Mouse (Mus musculus) hindbrain, postnatal 0 days (tissue): ENCODE results near the gene Snd1. TPM values are rescaled to one million over a fixed set of nuclear protein-coding genes. Genes with fewer than 3 reads are reported as not detected.

Source experiments
- ATAC-seq: fragments of 200-750 bp; cut with Nextera tagmentation; 2 replicates; pipeline ENCODE4 v1.8.0; 2017; ENCODE audit warnings: mild to moderate bottlenecking, moderate TSS enrichment, moderate library complexity
- DNase-seq: peaks from one replicate; pipeline ENCODE4 v3.0.0-alpha.2; 2015; ENCODE audit warnings: low spot score
- H3K27ac ChIP-seq: fragments of 300-500 bp; sonication (generic); 2 replicates; pipeline ENCODE4 v1.5.1; 2014; ENCODE audit warnings: mild to moderate bottlenecking
- H3K27me3 ChIP-seq: fragments of 300-500 bp; sonication (generic); 2 replicates; pipeline ENCODE4 v1.6.1; 2014; ENCODE audit warnings: low read length, mixed read lengths; ENCODE audit not compliant: insufficient read depth
- H3K36me3 ChIP-seq: fragments of 300-500 bp; sonication (generic); 2 replicates; pipeline ENCODE4 v1.6.1; 2014; ENCODE audit warnings: low read length, mixed read lengths; ENCODE audit not compliant: insufficient read depth
- H3K4me1 ChIP-seq: fragments of 300-500 bp; sonication (generic); 2 replicates; pipeline ENCODE4 v1.6.1; 2014; ENCODE audit warnings: antibody characterized with exemption, low read length, mixed read lengths; ENCODE audit not compliant: insufficient read depth
- H3K4me2 ChIP-seq: fragments of 300-500 bp; sonication (generic); 2 replicates; pipeline ENCODE4 v1.6.1; 2014; ENCODE audit warnings: low read depth, mild to moderate bottlenecking, low read length, moderate library complexity, mixed read lengths
- H3K4me3 ChIP-seq: fragments of 300-500 bp; sonication (generic); 2 replicates; pipeline ENCODE4 v1.5.1; 2014; ENCODE audit warnings: low read length
- H3K9ac ChIP-seq: fragments of 300-500 bp; sonication (generic); replicated peaks from 2 replicates; pipeline ENCODE4 v1.6.1; 2014; ENCODE audit warnings: mild to moderate bottlenecking, low read length, moderate library complexity, mixed read lengths
- H3K9me3 ChIP-seq: fragments of 300-500 bp; sonication (generic); 2 replicates; pipeline ENCODE4 v1.6.1; 2016; ENCODE audit warnings: low read length, mixed read lengths
- CTCF ChIP-seq: IDR thresholded peaks from 2 replicates; pipeline ENCODE4 v1.5.1; 2016; ENCODE audit warnings: antibody characterized with exemption, control low read depth, low read depth
- WGBS: fragments of 180-500 bp; shearing (Covaris S2); extraction: QIAGEN DNeasy Blood & Tissue Kit; methylation state at CpG from one replicate; pipeline ENCODE4 v1.1.7; 2014; 5-methylcytosine and 5-hydroxymethylcytosine counted together
- polyA plus RNA-seq: library from polyadenylated mRNA; unstranded; fragments of >200 nt; fragmentation: Nextera tagmentation; extraction: Ambion mirVana; gene quantifications from 2 replicates; pipeline ENCODE4 v1.2.1, GENCODE M21; 2015
- total RNA-seq: library from RNA; depleted of rRNA; stranded (reverse); fragments of >200 nt; gene quantifications from 2 replicates; pipeline ENCODE4 v1.2.3, GENCODE M21; 2014

The Snd1 gene
- total and polyA plus RNA-seq, 2 experiments from 2014 or later = 67.6 to 85.5 TPM

DNA sequence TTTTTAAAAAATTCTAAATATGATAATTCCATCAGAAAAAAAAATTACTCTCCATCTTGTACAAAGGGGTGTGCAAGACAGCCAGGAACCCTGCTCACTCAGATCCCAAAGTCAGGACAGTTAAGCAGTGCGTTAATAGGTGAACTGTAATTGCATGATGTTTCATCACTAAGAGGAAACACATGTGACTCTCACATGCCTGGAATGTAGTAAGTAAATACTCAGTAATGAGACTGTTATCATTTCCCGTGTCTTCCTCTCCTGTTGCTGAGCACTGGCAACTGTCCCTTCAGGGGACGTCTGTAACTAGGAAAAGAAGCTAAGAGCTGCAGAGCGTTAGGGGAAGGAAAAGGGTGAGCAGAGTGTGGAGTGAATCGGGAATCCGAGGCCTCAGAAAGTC, 229.7 kb downstream of the Snd1 start:
- peak overlapping the region; percentile 48; the same call in 1 of the 2 replicates for H3K27ac ChIP-seq
- no peaks in the 10 kb centered on the region for H3K9me3 ChIP-seq
- no peak for TF ChIP-seq CTCF
- no peak overlapping the region for H3K4me3 ChIP-seq
- H3K4me1 ChIP-seq = peaks cover 13% of the 10 kb centered on the region
- no peak for DNase-seq
- H3K9ac ChIP-seq = no peak overlapping the region
- no peaks in the 10 kb centered on the region for H3K36me3 ChIP-seq
- no peak overlapping the region for H3K4me2 ChIP-seq
- H3K27me3 ChIP-seq = no peaks in the 10 kb centered on the region
- no peak for ATAC-seq
- WGBS = 35% methylated on average over 6 of the region's 6 CpGs

DNA sequence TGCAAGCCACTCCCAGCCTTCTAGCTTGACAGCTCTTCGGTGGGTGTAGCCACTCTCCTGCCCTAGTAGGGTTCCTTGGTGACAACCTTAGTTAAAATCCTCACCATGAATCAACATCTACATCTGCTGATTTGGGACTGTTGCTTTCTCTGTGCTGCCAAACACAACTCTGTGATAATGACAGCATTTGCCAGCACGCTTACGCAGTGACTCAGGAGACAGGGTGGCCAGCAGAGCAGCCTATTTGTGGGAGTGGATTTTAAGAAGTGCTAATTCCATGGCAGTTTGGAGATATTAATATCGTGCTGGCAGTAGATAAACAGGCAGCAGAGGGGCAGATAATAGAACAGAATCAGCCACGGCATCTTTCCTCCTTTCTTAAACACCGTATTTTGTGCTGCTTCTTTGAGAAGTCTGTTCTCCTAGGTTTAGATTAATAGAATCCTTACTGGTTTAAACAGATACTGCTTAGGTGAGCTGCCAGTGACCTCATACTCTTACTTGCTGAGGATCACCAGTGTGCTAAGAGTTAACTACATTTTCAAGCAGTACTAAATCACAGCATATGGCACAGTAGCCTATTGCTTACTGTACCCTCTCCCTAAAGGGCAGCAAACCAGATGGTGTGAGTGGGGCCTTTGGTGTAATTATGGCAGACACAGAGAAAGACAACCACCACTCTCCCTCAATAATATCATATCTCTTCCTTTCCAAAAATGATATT, 230.6 kb downstream of the Snd1 start:
- ATAC-seq (peak; percentile 75), DNase-seq (peak; percentile 51)
- no peak for TF ChIP-seq CTCF
- peak overlapping the region; percentile 48; the same call in 1 of the 2 replicates for H3K27ac ChIP-seq
- no peaks in the 10 kb centered on the region for H3K9me3 ChIP-seq
- H3K27me3 ChIP-seq = no peaks in the 10 kb centered on the region
- H3K4me1 ChIP-seq = peaks cover 18% of the 10 kb centered on the region
- WGBS = 45% methylated on average over 6 of the region's 6 CpGs
- H3K9ac ChIP-seq = no peak overlapping the region
- H3K36me3 ChIP-seq = no peaks in the 10 kb centered on the region
- H3K4me2 ChIP-seq = no peak overlapping the region
- H3K4me3 ChIP-seq = no peak overlapping the region

DNA sequence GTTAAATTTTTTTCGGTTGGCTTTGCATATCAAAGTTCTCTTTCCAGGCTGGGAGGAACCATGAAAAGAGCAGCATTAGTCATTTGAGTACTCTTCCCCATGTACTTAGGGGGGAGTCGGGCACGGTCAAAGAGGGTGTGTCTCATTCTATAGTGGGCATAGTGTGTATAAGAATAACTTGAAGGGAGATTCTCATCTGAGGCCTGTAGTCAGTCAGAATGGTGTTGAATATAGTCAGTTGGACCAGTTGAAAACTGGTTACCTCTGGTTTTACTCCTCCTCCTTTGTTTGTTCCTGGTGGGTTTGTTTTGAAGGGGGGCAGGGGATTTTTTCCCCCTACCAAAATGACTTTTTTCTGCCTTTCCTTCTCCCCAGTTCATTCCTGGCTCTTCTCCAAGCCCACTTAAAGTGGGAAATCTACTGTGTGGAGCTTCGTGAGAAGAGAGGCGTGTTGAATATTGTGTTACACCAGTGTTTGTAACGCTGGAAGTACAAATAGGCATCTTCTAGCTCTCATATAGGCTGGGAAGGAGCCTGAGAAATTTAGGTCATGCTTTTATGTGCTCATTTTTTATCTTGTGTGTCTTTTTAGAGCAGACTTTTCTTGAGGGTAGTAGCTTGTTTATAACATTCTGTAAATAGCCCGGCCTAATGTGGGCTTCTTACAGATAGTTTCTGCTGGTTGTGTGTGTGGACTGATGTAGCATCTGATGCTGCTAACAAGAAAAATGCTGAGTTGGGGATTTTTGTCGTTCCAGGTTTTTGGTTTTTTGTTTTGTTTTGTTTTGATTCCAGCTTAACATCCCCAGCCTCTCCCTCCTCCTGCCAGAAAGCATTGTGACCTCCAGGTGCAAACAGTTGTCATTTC, 231.4 kb downstream of the Snd1 start:
- Histone ChIP-seq H3K27me3 (no peaks in the 10 kb centered on the region), H3K9ac (no peak overlapping the region), H3K4me2 (no peak overlapping the region), H3K27ac (no peak overlapping the region), H3K36me3 (no peaks in the 10 kb centered on the region), H3K4me1 (peaks cover 18% of the 10 kb centered on the region), H3K9me3 (no peaks in the 10 kb centered on the region), H3K4me3 (no peak overlapping the region)
- DNase-seq (no peak), ATAC-seq (no peak)
- TF ChIP-seq CTCF = no peak
- 58% methylated on average over 8 of the region's 8 CpGs for WGBS

DNA sequence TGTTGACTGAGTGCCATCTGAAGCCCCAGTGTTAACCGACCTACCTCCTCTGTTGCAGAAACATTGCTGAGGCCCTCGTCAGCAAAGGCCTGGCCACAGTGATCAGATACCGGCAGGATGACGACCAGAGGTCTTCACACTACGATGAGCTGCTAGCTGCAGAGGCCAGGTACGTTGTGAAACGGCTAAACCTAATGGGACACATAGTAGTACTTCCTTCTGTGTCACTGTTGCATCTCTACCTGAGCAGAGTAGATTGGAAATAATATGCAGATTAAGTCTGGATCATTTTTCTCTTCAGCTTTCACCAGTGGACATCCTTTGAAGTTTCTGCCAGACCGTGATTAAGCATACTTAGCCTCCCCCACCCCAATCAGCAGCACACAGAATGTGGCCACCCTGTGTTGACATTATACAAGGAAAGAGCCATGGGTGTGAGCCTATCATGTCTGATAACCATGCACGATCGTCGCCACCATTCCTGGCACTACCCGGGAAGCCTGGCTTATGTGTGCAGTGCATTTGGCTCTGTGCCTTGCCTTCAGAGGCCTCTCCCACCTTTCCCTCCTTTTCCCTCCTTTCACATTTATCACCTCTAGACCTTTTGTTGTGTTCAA, 232.1 kb downstream of the Snd1 start:
- no peak overlapping the region for H3K9ac ChIP-seq
- no peak for DNase-seq
- no peak for ATAC-seq
- H3K4me1 ChIP-seq = peaks cover 18% of the 10 kb centered on the region
- H3K27ac ChIP-seq = no peak overlapping the region
- no peaks in the 10 kb centered on the region for H3K36me3 ChIP-seq
- WGBS = 59% methylated on average over 12 of the region's 12 CpGs
- H3K9me3 ChIP-seq = no peaks in the 10 kb centered on the region
- no peaks in the 10 kb centered on the region for H3K27me3 ChIP-seq
- no peak overlapping the region for H3K4me3 ChIP-seq
- H3K4me2 ChIP-seq = no peak overlapping the region
- no peak for TF ChIP-seq CTCF

DNA sequence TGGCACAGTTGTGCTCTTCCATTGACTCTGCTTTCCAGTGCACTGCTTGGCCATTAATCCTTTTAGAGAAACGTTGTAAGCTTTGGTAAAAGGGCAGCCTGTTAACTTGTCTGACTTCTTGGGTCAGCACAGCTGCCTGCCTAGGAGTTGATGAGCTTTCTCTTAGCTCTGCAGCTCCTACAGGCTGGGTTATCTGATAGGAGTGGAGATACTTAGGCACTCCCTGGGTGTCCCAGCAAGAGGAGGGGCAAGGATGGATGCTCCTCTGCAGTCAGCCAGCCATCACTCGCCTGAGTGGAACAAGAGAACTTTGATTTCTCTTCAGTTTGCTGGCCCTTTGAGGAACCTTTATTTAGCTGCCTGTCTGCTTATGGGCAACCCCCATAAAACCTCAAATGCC, 235.1 kb downstream of the Snd1 start:
- no peaks in the 10 kb centered on the region for H3K36me3 ChIP-seq
- TF ChIP-seq CTCF = no peak
- H3K9ac ChIP-seq = no peak overlapping the region
- no peak overlapping the region for H3K27ac ChIP-seq
- peaks cover 16% of the 10 kb centered on the region for H3K4me1 ChIP-seq
- no peak for DNase-seq
- WGBS = 42% methylated on average over 2 of the region's 2 CpGs
- H3K4me2 ChIP-seq = no peak overlapping the region
- ATAC-seq = no peak
- no peak overlapping the region for H3K4me3 ChIP-seq
- H3K9me3 ChIP-seq = no peaks in the 10 kb centered on the region
- H3K27me3 ChIP-seq = no peaks in the 10 kb centered on the region

- Histone ChIP-seq H3K27me3 (no peaks in the 10 kb centered on the region), H3K4me3 (no peak overlapping the region), H3K4me2 (no peak overlapping the region), H3K27ac (no peak overlapping the region), H3K9ac (no peak overlapping the region), H3K4me1 (peaks cover 5% of the 10 kb centered on the region; the same call in 1 of the 2 replicates), H3K36me3 (no peaks in the 10 kb centered on the region), H3K9me3 (no peaks in the 10 kb centered on the region)
- 0 out of 2 replicates have a peak, but pooled peaks have one; percentile 35 for ATAC-seq
- WGBS = 51% methylated on average over 7 of the region's 7 CpGs
- TF ChIP-seq CTCF = no peak
- no peak for DNase-seq
These were observed 242.4 kb downstream of the Snd1 start for GRCm38 (mm10) chr6:28717203-28717844.
